Mouse (Mus musculus) G1E-ER4 (cell line): Measurements from ENCODE around the gene Trim41. TPM values are rescaled to one million over a fixed set of nuclear protein-coding genes. Genes with fewer than 3 reads are reported as not detected.

Source experiments
- GATA1 ChIP-seq: IDR thresholded peaks from one replicate; pipeline ENCODE4 v1.8.0; 2012; ENCODE audit warnings: low read length, inconsistent platforms
- polyA plus RNA-seq: library from polyadenylated mRNA; stranded (reverse); fragments of >175 nt; gene quantifications from 2 replicates; pipeline ENCODE4 v1.2.3, GENCODE M21; 2012

Gene Trim41
- polyA plus RNA-seq, 1 experiment = 71.0 TPM

DNA sequence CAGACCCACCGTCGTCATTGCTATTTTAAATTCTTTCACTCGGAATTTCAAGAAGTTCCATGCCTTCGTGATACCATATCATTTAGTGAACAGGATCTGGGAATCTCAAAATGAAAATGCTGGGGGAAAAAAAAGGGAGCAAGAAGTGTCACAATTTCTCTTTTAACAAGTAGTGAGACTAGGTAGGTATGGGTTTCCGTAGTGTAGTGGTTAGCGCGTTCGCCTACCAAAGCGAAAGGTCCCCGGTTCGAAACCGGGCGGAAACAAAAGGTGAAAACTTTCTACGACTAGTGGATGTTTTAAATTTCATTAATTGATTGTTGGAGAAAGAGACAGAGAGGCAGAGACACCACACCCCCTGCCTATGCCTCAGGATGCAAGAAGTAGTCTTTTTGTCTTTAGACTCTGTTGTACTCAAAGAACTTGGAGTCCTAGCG is 6.4 kb upstream of the Trim41 start:
- TF ChIP-seq GATA1 = no peak

GRCm38 (mm10) chr11:48822768-48823512 is 5.8 kb upstream of the Trim41 start:
- no peak for TF ChIP-seq GATA1

DNA sequence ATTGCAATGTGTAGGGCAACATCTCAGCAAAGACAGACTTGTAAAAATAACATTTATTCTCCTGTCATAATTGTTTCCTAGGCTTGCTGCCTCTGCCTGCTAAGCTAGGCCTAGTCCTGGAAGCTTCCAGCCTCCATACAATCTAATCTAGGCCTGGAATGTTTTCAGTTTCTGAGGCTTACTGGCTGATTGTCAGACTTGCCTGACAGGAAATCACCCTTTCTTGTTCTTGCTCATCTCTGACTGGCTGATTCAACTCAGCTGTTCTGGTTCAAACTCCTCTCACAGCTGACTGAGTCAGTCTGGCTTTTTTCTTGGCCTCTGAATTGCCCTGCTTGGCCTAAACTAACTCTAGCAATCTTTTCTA is 3.1 kb upstream of the Trim41 start:
- no peak for TF ChIP-seq GATA1

- TF ChIP-seq GATA1 = no peak
Observed at GRCm38 (mm10) chr11:48819614-48820307, 2.6 kb upstream of the Trim41 start.

DNA sequence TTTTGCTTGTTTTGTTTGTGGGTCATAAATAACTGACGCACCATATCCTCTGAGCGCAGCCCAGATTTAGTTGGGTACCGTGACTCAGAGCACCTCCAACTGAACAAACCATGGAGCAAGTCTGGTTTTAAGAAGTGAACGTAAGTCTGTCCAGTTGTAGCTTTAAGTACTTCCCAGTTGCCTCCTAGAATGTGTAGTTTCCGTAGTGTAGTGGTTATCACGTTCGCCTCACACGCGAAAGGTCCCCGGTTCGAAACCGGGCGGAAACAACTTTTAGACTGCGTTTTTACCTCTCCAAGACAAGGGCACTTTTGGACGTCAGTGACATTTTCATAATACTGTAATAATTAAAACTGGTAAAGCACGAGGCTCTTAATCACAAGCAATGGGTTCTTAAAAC is 1.2 kb upstream of the Trim41 start:
- no peak for TF ChIP-seq GATA1

GRCm38 (mm10) chr11:48817794-48818193 is 641 bp upstream of the Trim41 start:
- TF ChIP-seq GATA1 = no peak

- no peak for TF ChIP-seq GATA1
Observed at GRCm38 (mm10) chr11:48816281-48816781, 822 bp downstream of the Trim41 start.

GRCm38 (mm10) chr11:48815851-48816250 is 1.3 kb downstream of the Trim41 start:
- no peak for TF ChIP-seq GATA1

GRCm38 (mm10) chr11:48813782-48814181 is 3.4 kb downstream of the Trim41 start:
- TF ChIP-seq GATA1 = no peak

GRCm38 (mm10) chr11:48810142-48810541 is 7.0 kb downstream of the Trim41 start:
- TF ChIP-seq GATA1 = no peak

DNA sequence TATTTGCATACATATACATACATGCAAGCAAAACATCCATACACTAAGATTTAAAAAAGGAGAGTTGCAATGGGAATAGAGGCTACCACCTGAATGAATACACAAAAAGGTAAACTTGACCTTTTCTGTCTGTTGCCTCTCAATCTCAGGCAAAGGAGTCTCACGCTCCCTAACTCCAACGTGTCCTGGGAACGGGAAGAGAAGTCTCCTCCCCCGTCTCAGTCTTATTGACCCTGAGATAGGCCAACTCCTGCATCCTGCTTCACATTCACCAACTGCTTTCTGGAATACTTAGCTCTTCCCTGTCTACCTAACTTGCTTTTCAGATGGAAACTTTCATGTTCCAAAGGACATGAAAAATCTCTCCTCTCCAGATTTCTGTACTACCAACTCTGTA is 7.7 kb downstream of the Trim41 start:
- no peak for TF ChIP-seq GATA1

GRCm38 (mm10) chr11:48808737-48809433 is 8.3 kb downstream of the Trim41 start:
- no peak for TF ChIP-seq GATA1

DNA sequence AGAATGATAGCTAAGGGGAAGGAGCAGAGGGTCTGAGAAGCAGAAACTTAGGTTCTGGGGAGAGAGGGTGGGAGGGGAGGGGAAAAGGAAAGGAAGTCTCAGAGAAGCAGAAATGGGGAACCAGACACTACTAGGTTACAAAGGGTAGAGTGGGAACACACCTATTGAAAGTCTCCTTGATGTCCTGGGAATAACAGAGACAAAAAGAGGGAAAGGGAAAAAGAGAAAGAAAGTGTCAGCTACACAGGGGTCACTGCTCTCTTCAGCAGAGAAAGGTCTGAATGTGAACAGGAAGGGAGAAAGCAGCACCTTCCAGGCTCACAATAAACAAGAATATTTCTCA is 8.9 kb downstream of the Trim41 start:
- TF ChIP-seq GATA1 = no peak

DNA sequence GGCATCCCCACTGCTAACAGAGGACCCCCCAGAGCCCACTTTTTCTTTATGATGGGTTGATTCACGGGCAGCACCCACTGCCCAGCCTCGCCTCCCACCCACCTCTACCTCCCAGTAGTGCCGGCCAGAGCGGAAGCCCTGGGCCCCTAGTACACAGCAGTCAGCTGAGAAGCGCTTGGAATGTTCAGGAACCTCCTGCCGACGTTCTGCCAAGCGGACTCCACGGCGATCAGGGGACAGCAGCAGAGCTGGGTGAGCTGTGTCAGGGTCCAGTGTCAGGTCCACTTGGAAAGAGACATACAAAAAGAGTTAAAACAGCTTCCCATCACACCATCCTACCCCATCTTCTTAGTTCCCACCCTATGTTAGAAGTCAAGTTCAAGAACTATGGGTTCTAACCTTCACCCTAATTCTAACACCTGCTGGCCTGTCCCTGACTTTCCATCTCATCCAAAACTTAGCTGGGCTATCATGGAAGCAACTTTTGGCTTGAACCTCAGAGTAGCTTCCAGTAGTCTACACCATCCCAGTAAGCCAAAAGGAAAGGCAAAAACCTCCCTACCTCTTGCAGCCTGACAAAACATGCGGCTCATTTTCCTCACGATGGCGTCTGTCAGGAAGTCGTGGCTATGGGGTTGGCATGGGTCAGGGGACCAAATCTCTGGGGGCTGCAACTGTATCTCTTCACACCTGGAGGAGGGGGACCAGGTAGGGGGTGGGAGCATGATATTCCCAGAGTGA is 9.4 kb downstream of the Trim41 start:
- TF ChIP-seq GATA1 = no peak

GRCm38 (mm10) chr11:48806856-48807562 is 10.1 kb downstream of the Trim41 start:
- no peak for TF ChIP-seq GATA1

DNA sequence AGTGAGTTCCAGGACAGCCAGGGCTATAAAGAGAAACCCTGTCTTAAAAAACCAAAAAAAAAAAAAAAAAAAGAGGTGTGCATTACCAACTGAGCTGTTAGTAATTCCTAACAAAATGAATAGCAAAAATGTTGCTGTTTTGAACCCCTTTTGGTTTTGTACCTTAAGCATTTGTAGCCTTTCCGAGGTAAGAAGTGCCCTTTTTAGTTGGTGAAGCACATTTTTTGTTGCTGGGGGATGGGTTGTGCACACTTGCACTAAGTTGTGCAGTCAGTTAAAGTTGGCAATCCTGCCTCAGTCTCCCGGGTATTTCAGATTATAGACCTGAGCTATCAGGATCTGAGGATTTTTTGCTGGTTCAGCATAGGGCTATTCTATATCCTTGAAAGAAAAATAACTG is 12.2 kb downstream of the Trim41 start:
- no peak for TF ChIP-seq GATA1
